Mouse (Mus musculus) c-Kit-negative CD71-positive TER-119-positive erythroid progenitor cells, embryonic 14.5 days (primary cell): Measurements from ENCODE around the gene Zfp663.

Experiments
- DNase-seq: peaks from one replicate; pipeline ENCODE4 v3.0.0-alpha.2; 2013; ENCODE audit warnings: low read depth, low spot score

Zfp663 gene

DNA sequence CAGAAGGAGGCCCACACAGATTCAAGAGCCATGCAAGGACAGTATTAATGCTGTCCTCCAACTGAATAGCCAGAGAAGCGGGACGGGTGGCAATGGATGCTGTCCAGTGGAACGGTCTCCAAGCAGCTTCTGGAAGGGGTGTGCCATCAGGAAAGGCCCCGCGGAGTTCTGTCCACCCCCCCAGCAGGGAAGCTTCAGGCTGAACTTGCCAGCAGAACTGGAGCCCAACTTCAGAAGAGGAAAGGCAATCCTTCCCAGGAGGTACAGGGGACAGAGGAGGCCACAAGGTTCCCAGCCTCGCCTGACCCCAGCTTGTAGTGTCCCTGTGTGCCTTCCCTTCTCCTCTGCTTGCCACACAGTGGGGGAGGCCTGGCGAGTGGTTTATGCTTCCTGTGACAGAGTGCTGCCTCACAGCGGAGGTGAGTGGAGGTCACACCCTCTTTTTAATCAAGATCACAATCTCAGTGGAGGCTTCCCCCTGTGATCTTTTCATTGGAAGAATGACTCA is 47.1 kb downstream of the Zfp663 start:
- DNase-seq: no peak

DNA sequence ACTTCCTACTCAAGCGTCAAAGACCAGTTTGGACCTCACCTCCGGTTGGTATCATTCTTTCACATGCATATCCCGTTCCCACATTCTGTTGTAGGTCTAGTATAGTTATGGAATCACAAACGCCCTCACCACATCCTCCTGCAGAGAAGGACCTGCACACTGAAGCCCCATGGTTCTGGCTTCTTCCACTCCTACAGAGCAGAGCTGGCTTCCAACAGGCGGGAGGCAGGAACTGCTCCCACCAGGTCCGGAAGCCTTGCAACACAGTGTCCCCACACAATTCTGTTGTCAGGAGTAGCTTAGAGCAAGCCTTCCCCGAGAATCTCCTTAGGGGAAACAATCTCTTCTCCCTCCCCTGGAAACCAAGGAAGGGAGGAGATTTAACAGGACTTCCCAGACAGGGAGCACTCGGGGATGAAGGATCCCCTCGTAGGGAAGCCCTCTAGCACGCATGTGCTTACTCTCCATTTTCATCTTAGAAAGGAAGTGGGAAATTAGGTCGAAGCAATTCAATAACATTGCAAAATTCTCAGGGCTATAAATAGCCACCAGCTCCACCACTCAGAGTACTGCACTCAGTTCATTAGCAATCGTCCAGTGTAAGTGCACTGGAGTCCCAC is 47.9 kb downstream of the Zfp663 start:
- DNase-seq: no peak

DNA sequence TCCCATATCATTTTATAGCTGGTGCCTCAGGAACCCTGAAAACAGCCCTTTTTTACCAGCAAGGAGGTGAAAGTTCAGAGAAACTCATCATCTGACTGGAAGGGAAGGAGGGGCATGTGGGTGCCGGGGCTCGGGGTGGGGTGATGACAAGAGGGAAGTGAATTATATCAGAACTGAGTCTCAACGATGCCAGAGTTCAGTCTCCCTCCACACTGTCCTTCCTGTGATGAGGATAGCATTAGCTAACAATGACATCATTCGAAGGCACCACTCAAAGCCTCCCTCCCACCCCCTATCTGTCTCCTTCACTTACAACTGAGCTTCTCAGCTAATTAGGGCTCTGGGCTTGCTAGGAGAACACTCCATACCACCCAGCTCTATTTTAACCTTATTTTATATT is 49.0 kb downstream of the Zfp663 start:
- DNase-seq: no peak

- no peak for DNase-seq
Measured at GRCm38 (mm10) chr2:165318941-165319340, 49.6 kb downstream of the Zfp663 start.

DNA sequence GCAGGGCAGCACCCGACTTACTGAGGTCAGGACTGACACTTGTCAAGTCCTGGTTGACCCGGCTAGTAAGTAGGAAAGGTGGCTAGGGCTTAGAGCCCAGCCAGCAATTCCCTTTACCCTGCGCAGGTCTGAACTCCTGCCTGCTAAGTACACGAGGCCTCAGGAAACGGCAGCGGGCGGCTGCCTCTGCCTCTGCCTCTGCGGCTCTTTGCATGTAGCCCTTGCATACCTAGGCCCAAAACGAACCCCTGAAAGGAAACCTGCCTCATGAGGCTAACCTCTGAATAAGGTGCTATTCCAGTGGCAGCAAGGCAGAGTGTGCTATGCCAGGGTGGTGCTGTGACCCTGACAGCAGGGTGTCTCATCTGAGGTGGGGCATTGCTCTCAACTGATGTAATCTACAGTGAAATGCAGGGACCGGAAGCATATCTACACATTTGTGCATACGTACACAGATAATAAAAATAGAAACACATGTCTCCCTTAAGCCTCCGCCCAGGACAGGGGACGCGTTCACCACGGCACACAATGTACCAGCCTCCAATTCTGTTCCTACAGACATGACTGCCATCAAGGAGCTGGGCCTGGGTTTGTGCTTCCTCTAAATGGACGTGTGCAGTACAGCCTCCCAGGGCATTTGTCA is 50.8 kb downstream of the Zfp663 start:
- no peak for DNase-seq

DNA sequence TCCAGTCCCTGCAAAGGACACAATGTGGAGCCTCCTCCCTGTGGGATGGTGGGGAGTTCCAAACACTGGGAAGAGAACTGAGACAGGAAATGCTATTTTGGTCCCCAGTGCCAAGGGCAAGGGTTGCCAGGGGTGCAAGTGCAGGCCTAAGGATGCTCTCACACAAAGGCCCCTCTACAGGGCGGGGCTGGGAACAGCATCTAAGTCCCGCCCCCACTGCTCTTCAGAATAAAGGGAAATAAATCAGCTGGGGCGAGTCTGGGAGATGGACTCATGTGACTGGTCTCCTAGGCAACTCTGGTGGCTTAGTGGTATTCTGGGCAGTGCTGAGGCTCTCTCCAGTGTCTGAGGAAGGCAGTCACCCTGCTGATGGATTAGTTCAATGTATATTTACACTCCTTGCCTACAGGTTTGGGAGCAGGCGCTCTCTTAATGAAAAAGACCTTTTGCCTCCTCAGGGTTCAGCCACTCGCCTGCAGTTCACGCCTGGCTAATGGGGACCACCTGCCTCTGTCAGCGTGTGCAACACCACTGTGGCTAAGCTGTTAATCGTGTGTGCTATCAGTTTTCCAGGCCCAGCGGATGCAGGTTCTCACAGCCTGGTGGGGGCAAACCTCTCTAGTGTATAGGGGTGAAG is 51.6 kb downstream of the Zfp663 start:
- DNase-seq: no peak

DNA sequence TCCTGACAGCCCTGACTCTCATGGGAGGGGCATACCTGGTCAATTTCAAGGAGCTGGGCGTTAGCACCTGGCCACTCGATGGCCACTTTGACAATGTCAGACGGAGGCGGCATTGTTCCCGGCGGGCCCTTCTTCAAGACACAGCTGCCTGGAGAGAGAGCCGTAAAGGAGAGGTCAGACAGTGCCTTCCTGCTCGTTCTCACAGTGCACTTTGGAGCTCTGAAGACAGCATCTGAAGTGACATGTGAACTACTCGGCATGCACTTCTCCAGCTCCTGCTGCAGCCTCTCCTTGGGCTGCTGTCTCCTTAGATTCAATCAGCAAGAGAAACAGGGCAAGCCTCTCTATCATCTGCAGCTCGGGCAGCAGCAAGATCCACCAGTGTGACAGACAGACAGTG is 52.3 kb downstream of the Zfp663 start:
- no peak for DNase-seq

DNA sequence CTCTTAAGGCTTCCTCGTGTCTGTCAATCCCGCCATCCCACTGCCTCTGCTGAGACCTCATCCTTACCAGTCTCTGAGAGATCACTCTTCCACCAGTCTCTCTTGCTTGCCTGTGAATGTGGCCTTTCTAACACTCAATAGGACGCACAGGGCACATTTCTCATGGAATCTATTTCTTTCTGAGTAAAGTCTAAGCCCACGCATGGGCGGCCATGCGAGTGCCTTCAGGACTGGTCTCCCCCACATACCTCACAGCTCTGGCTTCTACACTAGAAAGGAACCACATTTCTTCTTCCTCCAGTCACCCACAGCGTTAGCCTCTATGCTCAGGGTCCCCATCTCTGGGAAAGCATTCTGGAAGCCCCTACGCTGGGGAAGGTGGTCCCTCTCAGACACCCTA is 54.3 kb downstream of the Zfp663 start:
- no peak for DNase-seq

- DNase-seq: no peak
Measured at GRCm38 (mm10) chr2:165312381-165312780, 56.1 kb downstream of the Zfp663 start.

- DNase-seq: no peak
Measured at GRCm38 (mm10) chr2:165311577-165311976, 57.0 kb downstream of the Zfp663 start.

- no peak for DNase-seq
Measured at GRCm38 (mm10) chr2:165310818-165311425, 57.6 kb downstream of the Zfp663 start.

GRCm38 (mm10) chr2:165307801-165308200 is 60.7 kb downstream of the Zfp663 start:
- no peak for DNase-seq

- no peak for DNase-seq
Measured at GRCm38 (mm10) chr2:165305438-165305837, 63.1 kb downstream of the Zfp663 start.

DNA sequence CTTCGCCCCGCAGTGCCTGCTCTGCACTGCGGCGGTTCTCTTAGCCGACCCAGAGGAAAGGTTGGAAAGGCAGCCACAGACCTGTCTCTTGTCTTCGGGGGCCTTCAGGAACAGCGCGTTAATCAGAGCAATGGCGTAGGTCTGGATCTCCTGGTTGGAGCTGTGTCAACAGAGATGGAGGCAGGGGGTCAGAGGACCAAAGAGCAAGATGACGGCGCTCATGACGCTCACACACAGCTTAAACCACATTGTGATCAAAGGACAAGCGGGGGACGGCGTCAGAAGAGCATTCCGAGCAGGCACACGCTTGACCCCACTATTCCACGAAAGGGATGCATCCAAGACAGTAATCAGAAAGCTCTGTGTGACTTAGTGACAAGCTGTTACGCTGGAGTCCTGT is 63.7 kb downstream of the Zfp663 start:
- no peak for DNase-seq

DNA sequence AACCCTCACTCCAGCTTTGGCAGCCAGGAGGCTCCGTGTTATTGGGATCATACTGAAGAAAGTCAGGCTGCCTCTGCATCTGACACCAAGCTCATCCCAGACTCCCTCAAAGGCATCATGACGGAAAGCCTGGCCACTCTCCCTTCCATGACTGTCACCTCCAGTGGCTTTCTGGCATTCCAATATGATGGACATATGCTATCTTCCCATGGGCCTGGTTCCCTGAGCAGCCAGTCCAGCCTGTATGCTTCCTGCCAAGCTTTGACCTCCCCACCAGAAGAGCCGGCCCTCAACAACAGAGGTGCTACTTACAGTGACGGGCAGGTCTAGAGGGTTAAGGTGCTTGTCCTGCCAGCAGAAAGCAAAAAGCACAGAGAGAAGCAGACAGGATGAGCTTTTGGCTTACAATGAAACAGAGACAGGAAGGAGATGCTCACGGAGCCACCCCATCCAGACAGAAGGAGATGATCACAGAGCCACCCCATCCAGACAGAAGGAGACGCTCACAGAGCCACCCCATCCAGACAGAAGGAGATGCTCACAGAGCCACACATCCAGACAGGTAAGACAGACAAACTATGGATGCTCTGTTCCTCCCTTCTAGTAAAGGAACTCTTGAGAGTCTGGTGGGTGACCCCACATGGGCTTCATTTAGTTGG is 65.0 kb downstream of the Zfp663 start:
- DNase-seq: no peak

DNA sequence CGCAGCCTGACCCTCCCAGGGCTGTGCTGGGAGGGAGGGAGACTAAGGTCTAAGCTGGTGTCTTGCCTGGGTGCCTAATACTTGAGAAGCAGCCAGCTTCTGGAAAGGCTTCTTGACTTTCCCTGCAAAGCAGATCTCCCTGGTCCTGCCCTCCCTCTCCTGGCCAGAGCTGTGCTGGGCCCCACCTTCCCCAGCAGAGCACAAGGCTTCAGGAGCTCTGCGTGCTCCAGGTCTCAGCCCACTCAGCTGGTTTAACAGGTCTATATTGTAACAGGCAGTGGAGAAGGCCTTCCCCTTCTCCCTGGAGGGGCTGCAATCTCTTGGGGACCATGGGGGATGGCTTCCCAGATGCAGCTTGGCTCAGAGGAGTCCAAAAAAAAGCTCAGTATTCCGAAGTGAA is 67.1 kb downstream of the Zfp663 start:
- DNase-seq: no peak
